Mouse (Mus musculus) erythroblast, embryonic 14.5 days (primary cell): Measurements from ENCODE around the gene Timmdc1.

Source experiments
- GATA1 ChIP-seq: IDR thresholded peaks from 2 replicates; pipeline ENCODE4 v1.6.1; 2012; ENCODE audit warnings: low read length, inconsistent platforms, mixed read lengths
- TAL1 ChIP-seq: IDR thresholded peaks from 3 replicates; pipeline ENCODE4 v1.6.1; 2012; ENCODE audit warnings: low read length, inconsistent platforms, mixed read lengths

DNA sequence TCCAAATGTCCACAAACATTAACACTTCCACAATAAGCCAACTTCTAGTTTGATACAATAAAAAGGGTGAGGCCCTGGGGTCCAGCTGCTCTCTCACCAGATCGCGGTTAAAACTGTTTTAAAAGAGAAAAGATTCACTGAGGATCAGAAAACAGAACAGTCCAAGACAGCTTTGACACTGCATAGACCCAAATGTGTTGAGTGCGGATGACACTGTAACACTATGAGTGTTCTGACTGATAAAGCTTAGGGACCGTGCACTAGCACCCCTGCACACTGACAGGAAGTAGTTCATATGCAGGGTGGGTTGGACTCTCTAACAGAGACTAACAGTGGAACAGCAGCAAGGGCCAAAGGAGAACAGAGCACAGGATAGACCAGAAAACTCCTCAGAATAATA is 68.5 kb downstream of the Timmdc1 start:
- TF ChIP-seq GATA1: no peak
- TF ChIP-seq TAL1: no peak
